Mouse (Mus musculus): ENCODE measurements around the gene Psmd10.
A peak's percentile ranks its signal among the peaks of the same experiment; 100 is the strongest.

The Psmd10 gene

DNA sequence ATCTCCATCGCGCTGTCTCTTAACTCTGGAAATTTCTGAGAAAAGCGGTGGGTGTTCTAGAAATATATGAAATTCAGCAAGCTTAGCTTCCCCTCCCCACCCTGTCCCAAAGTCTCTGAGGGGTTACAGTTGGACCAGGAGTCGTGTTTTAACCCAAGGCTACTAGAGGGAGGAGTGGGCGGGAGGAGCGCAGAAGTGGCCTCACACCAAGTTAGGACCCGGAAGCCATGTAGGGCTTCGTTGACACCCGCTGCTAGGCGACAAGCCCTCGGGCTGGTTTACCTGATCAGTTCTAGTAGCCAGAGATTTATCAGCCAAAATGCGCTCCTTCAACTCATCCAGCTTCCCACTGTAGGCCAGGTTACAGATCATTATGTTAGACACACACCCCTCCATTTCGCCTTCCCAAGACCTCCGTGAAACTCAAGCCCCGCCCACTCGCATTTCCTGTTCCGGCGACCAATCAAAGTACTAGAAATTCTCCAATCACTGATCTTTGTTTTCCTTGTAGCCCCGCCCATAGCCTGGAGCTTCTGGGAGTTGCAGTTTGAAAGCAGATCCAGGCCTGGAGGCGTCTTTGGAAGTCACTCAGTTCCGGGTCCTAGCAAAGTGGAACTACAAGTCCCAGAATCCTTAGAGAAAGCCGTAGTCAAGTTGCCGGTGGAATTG, at the start of gene Psmd10, which contains the start of gene Atg4a:
Psmd10 (minus strand) TSS at position 457 of the 669 bp plus-strand sequence.
Atg4a (plus strand) TSS at position 636 of the 669 bp plus-strand sequence.
- peak; percentile 92 to 96 for DNase-seq (ENCODE audit: inconsistent age in 2 of 2, low spot score in 1 of 2)

DNA sequence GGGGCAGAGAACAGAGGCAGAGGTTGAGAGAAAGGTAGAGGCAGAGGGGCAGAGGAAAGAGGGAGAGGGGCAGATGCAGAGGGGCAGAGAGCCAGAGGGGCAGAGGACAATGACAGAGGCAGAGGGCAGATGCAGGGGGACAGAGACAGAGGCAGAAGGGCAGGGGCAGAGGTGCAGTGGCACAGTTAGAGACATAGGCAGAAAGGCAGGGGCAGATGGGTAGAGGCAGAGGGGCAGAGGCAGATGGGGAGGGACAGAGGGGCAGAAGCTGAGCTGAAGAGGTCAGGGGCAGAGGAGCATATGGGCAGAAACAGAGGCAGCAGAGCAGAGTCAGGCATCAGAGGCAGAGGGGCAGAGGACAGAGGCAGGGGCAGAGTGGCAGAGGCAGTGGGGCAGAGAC, 42.4 kb upstream of the Psmd10 start:
- no peak for DNase-seq (ENCODE audit: inconsistent age in 2 of 2, low spot score in 1 of 2)

DNA sequence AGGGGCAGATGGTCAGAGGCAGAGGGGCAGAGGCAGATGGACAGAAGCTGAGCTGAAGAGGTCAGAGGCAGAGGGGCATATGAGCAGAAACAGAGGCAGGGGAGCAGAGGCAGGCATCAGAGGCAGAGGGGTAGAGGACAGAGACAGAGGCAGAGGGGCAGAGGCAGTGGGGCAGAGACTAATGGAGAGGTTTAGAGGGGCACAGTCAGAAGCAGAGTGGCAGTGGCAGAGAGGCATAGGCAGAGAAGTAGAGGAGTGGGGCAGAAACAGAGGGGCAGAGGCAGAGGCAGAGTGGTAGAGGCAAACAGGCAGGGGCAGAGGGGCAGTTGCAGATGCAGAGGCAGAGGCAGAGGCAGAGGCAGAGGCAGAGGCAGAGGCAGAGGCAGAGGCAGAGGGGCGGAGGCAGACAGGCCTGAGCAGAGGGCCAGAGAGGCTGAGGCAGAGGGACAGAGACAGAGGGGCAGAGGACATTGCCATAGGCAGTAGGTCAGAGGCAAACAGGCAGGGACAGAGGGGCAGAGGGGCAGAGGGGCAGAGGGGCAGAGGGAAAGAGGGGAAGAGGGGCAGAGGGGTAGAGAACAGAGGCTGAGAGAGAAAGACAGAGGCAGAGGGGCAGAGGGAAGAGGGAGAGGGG, 41.5 kb upstream of the Psmd10 start:
- DNase-seq (ENCODE audit: inconsistent age in 2 of 2, low spot score in 1 of 2), result no peak

DNA sequence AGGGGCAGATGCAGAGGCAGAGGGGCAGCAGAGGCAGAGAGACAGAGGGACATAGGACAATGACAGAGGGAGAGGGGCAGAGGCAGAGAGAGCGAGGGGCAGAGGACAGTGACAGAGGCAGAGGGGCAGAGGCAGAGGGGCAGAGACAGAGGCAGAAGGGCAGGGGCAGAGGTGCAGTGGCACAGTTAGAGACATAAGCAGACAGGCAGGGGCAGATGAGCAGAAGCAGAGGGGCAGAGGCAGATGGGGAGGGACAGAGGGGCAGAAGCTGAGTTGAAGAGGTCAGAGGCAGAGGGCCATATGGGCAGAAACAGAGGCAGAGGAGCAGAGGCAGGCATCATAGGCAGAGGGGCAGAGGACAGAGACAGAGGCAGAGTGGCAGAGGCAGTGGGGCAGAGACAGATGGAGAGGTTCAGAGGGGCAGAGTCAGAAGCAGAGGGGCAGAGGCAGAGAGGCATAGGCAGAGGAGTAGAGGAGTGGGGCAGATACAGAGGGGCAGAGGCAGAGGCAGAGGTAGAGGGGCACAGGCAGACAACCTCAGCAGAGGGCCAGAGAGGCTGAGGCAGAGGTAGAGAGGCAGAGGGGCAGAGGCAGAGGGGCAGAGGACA, 40.5 kb upstream of the Psmd10 start:
- no peak for DNase-seq (ENCODE audit: inconsistent age in 2 of 2, low spot score in 1 of 2)

DNA sequence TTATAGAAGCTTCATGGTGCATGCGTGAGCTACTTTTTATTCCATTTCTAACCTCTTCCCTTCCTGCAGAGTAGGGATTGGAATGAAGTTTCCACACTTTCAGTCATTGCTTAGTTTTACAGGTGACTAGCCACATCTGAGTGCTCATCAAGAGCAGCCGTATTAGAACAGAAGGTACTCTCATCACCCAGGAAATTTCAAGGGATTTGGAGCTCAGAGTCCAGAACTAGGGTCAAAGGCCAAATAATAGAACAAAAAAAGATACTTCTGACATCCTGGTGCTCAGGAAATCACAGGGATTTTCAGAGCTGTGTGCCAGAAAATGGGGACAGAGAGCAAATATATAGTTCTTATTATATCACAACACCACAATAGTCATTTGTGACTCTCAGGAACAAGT, 28.7 kb upstream of the Psmd10 start:
- no peak for DNase-seq (ENCODE audit: inconsistent age in 2 of 2, low spot score in 1 of 2)

DNA sequence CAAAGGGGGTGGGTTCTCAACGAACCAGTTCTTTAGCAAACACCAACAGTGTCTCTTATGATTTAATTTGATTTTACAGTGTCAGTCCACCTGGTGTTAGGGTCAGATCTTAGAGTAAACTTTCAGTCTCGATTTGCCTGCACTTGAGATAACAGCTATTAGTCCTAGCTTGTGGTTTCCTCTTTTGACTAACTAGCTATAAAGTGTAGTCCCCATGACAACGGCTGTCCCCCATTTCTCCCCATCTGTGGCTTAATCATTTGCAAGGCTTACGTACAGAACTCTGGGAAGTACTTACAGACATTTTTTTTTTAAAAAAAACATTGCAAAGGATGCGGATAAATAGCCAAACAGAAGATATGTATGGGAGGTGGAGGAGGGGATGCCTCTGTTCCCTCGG, 28.3 kb upstream of the Psmd10 start:
- no peak for DNase-seq (ENCODE audit: inconsistent age in 2 of 2, low spot score in 1 of 2)

DNA sequence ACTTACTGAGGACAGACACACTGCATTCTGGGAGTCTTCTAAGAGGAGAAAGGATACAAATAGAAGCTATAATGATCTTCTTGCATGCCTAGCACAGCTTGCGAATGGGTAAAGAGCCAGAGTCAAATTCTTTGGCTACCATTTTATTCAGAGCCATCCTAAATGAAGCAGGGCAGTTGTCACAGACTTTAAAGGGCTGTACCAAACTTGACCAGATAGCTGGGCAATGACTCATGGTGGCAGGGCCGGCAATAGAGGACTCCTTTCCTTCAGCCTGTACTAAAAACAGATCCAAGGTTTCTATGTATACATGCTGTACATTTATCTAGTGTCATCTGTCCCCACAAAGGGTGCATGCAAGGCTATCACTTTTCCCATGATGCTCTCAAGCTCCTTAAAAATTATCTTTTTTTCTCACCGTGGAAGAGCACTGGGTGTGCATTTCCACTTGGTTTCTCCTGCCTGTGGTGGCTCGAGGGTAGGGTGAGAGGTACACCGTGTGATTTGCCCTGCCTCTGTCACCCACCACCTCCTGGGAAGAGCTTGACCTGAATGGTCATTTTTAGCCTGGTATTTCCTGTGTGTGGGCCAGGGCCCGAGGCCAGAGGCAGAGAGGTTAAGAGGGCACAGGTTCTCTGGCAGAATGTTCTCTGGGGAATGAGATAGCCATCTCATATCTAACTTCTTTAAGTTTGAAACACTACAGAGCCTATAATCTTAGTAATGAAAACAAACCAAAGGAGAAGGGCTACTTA, 26.9 kb upstream of the Psmd10 start:
- DNase-seq (ENCODE audit: inconsistent age in 2 of 2, low spot score in 1 of 2), result peak; percentile 21 to 52

DNA sequence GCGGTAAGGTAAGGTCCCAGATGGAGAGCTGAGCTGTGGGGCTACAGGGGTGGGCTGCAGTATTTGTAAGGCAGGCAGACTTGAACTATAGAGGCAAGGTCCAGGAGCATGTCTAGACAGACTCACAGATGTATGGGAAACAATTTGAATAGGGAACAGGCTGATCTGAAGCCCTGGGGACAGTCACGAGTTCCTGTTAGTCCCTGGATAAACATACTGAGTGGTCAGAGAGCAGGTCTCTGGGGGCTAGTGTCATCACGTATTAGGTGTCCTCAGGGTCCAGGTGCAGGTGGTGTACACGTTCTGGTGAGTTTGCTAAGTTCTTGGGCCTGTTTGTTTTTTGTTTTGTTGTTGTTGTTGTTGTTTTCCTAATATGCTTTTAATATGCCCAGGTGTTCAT, 23.6 kb upstream of the Psmd10 start:
- DNase-seq (ENCODE audit: inconsistent age in 2 of 2, low spot score in 1 of 2), result no peak

DNA sequence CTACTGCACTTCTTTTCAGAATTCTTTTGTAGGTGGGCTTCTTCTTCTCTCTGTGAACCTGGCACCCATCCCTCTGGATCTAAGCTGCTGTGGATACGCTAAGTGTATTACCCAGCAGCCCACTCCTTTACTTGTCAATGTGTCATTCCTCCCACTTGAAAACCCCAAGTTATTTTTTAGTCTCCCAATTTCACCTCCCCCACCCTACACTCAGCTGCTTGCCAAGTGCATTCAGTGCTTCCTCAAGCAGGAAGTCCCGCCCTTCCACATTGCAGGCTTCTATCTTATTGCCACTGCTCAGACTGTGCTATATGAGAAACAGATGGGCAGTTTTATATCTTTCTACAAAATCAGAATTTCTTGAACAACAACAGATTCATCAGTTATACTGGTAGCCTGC, 23.0 kb upstream of the Psmd10 start:
- peak in 1 of 2 experiments; percentile 40 for DNase-seq (ENCODE audit: inconsistent age in 2 of 2, low spot score in 1 of 2)

DNA sequence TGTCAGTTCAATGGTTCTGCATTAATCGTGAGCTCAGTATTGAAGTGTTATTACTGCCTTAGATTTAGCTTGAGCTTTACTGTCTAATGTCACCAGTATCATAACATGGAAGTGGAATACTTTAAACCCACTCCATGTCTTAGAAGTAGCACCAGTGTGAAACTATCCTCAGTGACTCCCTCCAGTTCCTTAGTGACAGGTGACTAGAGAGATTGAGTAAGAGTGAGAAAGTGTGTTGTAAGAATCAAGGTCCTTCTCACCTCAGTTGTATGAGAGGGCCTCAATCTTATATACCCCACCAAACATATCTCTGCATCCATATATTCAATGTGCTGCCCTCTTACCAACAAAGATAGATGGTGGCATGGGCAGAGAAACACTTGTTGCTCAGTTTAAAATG, 22.4 kb upstream of the Psmd10 start:
- no peak for DNase-seq (ENCODE audit: inconsistent age in 2 of 2, low spot score in 1 of 2)

DNA sequence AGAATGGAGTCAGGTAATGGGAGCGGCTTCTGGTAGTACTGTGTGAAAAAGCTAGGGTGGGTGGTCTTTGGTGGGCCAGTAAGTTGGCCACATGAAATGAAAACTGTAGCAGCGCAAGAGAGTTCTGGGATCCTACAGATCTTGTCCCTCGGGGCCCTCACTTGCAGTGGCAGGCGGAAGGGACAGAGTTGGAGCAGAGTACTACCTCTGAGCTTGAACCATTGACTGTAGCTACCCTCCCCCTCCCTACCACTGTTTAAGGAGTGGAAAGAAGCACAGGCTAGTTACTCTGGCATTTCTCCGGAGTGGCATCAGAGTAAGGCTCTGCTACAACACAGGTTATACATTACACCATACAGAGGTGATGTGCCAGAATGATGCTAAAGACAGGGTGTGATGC, 431 bp upstream of the Psmd10 start:
- DNase-seq (ENCODE audit: inconsistent age in 2 of 2, low spot score in 1 of 2), result no peak

DNA sequence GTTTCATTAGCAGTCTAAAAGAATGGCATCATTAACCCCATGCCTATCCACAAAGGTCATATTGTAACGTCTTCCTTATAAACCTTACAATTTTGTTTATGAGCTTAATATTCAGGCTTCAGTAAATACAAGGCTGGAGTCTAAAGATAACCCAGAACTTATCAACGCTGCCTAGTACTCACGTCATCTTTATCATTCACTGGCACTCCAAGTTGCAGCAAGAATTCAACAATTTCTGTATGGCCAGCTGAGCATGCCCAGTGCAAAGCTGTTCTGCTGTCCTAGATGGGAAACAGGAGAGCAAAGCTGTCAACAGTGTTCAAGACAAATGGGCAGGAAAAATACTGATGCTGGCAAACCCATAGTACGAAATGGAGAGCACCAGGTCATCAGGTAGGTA, 2.9 kb downstream of the Psmd10 start:
- no peak for DNase-seq (ENCODE audit: inconsistent age in 2 of 2, low spot score in 1 of 2)

DNA sequence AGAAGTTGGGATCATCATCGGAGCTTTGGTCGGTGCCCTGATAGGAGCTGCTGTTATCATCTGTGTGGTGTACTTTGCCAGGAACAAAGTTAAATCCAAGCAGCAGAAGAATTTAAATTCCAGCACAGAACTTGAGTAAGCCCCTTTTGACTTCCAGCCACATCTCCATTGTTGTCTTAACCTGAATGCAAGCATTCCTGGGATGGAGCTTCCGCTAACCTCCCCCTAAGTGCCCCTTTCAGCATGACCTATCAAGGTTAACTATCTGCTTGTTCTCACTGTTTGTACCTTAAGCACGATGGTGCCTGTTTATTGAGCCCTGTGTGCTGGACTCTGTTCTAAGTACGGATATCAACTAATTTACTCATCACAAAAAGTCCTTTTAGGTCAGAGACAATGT, 20.3 kb downstream of the Psmd10 start:
- DNase-seq (ENCODE audit: inconsistent age in 2 of 2, low spot score in 1 of 2), result no peak

DNA sequence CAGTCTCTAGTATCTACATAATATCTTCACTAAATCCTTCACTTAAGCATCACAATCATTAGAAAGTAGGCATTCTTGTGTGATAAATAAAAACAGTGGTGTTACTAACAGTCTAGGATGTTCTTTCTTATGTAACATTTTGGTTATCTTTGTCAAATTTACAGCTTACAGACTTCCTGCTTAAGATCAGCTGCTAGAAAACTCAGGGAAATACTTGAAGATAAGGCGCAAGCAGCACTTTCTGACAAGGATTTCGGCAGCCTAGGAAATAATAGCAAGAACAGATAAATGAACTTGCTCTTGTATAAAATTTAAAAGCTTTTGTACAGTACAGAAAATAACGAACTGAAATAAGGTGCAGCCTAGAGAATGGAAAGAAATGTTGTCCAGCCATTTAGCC, 23.3 kb downstream of the Psmd10 start:
- DNase-seq (ENCODE audit: inconsistent age in 2 of 2, low spot score in 1 of 2), result no peak

DNA sequence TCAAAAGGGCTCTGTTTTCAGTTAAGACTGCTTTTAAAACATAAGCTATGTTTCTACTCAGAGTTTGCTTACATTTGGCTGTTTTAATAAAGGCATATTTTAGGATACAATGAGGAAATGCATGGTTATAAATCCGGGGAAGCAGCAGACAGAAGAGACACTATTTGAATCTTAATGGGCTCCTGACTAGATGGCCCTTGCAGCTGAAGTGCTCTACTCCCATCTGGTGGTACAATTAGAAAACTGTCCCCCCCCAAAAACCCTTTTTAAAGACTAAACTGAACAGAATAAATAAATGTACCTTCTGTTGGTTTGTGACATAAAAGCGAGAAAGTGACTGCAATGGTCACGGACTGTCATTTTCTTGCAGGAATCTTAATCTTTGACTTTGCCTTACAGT, 24.5 kb downstream of the Psmd10 start:
- no peak for DNase-seq (ENCODE audit: inconsistent age in 2 of 2, low spot score in 1 of 2)

DNA sequence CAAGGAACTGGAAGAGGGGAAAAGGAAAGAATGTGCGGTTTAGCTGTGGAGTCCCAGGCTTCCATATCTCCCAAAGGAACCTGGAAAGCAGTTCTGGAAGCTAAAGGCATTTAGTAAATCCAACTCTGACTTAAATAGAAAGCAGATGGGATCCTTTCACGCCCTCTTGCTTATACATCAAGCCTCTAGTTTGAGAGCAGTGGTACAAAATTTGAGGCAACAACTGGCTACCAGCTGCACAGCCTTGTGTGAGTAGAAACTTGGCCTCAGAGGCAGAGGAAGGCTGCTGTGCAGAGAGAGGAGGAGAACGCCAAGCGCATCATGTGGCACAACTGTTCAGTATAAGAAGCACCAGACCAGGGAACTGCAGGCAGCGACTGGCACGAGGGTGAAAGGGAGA, 35.2 kb downstream of the Psmd10 start:
- no peak for DNase-seq (ENCODE audit: inconsistent age in 2 of 2, low spot score in 1 of 2)

DNA sequence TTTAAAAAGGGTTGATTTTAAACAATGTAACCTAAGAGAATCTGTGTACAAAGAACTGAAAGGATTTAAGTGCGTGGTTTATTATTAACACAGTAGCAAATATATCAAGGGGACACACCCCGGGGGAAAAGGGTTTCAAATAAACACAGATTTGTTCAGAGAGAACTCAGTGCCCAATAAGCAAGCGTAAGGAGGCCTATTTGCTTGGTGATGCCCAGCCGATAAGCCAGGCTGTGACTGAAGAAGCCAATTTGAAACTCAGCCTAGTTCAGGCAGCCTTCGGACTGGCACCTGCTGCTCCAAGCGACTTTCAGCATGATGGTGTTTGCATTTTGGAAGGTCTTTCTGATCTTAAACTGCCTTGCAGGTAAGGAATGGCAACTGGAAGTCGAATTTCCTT, 49.2 kb downstream of the Psmd10 start, which contains the start of gene Vsig1:
Vsig1 (plus strand) TSS at position 249 of the 400 bp plus-strand sequence.
- DNase-seq (ENCODE audit: inconsistent age in 2 of 2, low spot score in 1 of 2), result no peak

DNA sequence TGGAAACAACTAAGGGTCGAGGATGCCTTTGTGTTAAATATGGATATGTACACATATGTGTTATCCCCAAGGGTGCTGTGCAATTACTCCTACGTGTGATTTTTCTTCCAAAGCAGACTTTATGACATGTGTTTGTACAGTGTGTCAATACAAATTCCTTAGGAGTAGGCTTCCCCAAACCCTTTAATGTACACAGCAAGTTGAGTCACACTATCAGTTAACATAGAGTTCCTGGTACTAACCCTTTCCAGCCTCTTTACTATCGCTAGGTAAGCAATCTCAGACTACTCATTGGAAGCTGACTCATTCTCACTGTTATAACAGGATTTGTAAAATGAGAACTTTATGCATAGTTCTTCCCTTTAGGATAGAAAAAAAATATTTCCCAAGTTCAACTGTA, 53.0 kb downstream of the Psmd10 start:
- DNase-seq (ENCODE audit: inconsistent age in 2 of 2, low spot score in 1 of 2), result no peak
